Mouse (Mus musculus): ENCODE measurements around the gene Ptrh1. TPM values are rescaled to one million over a fixed set of nuclear protein-coding genes. Genes with fewer than 3 reads are reported as not detected.

Ptrh1 gene
- polyA plus RNA-seq, 1 experiment from 2014 or later = 6.1 TPM

- no peak overlapping the region for H3K4me2 ChIP-seq (ENCODE audit: low read depth, low read length)
- peaks cover 3% of the 10 kb centered on the region; the same call in 1 of the 2 replicates for H3K4me1 ChIP-seq (ENCODE audit: control insufficient read depth, insufficient read depth, low read length)
- H3K27me3 ChIP-seq (ENCODE audit: control insufficient read depth, insufficient read depth, low read length) = no peaks in the 10 kb centered on the region
- WGBS = 88% methylated on average over 14 of the region's 14 CpGs
- no peaks in the 10 kb centered on the region for H3K9me3 ChIP-seq (replicated peaks; ENCODE audit: control insufficient read depth, low read length)
- H3K9ac ChIP-seq (ENCODE audit: low read length) = no peak overlapping the region
- H3K4me3 ChIP-seq (ENCODE audit: low read length) = no peak overlapping the region
- H3K27ac ChIP-seq (ENCODE audit: low read length) = no peak overlapping the region
- no peak for ATAC-seq (replicated peaks; ENCODE audit: extremely low read depth, insufficient read depth, low FRiP score)
- H3K36me3 ChIP-seq (ENCODE audit: control insufficient read depth, insufficient read depth) = 0 out of 2 replicates have a peak, but pooled peaks cover 3% of the 10 kb centered on the region
Measured at GRCm38 (mm10) chr2:32761361-32761760, 14.2 kb upstream of the Ptrh1 start.

GRCm38 (mm10) chr2:32761859-32762258, 13.7 kb upstream of the Ptrh1 start:
- H3K9me3 ChIP-seq (replicated peaks; ENCODE audit: control insufficient read depth, low read length) = no peaks in the 10 kb centered on the region
- H3K4me2 ChIP-seq (ENCODE audit: low read depth, low read length) = no peak overlapping the region
- H3K27ac ChIP-seq (ENCODE audit: low read length) = no peak overlapping the region
- H3K9ac ChIP-seq (ENCODE audit: low read length) = no peak overlapping the region
- H3K27me3 ChIP-seq (ENCODE audit: control insufficient read depth, insufficient read depth, low read length) = no peaks in the 10 kb centered on the region
- H3K36me3 ChIP-seq (ENCODE audit: control insufficient read depth, insufficient read depth) = 0 out of 2 replicates have a peak, but pooled peaks cover 3% of the 10 kb centered on the region
- peaks cover 3% of the 10 kb centered on the region; the same call in 1 of the 2 replicates for H3K4me1 ChIP-seq (ENCODE audit: control insufficient read depth, insufficient read depth, low read length)
- 65% methylated on average over 4 of the region's 4 CpGs for WGBS
- H3K4me3 ChIP-seq (ENCODE audit: low read length) = no peak overlapping the region
- no peak for ATAC-seq (replicated peaks; ENCODE audit: extremely low read depth, insufficient read depth, low FRiP score)

- Histone ChIP-seq H3K27ac (ENCODE audit: low read length) (no peak overlapping the region), H3K9me3 (replicated peaks; ENCODE audit: control insufficient read depth, low read length) (no peaks in the 10 kb centered on the region), H3K4me3 (ENCODE audit: low read length) (no peak overlapping the region), H3K27me3 (ENCODE audit: control insufficient read depth, insufficient read depth, low read length) (no peaks in the 10 kb centered on the region), H3K36me3 (ENCODE audit: control insufficient read depth, insufficient read depth) (0 out of 2 replicates have a peak, but pooled peaks cover 3% of the 10 kb centered on the region), H3K4me1 (ENCODE audit: control insufficient read depth, insufficient read depth, low read length) (no peaks in the 10 kb centered on the region), H3K9ac (ENCODE audit: low read length) (no peak overlapping the region), H3K4me2 (ENCODE audit: low read depth, low read length) (no peak overlapping the region)
- WGBS = 64% methylated on average over 3 of the region's 3 CpGs
- no peak for ATAC-seq (replicated peaks; ENCODE audit: extremely low read depth, insufficient read depth, low FRiP score)
Measured at GRCm38 (mm10) chr2:32763353-32763752, 12.2 kb upstream of the Ptrh1 start.

GRCm38 (mm10) chr2:32767241-32767640, 8.3 kb upstream of the Ptrh1 start:
- no peak overlapping the region for H3K27ac ChIP-seq (ENCODE audit: low read length)
- no peaks in the 10 kb centered on the region for H3K27me3 ChIP-seq (ENCODE audit: control insufficient read depth, insufficient read depth, low read length)
- no peaks in the 10 kb centered on the region for H3K9me3 ChIP-seq (replicated peaks; ENCODE audit: control insufficient read depth, low read length)
- no peak overlapping the region for H3K4me3 ChIP-seq (ENCODE audit: low read length)
- H3K4me1 ChIP-seq (ENCODE audit: control insufficient read depth, insufficient read depth, low read length) = no peaks in the 10 kb centered on the region
- ATAC-seq (replicated peaks; ENCODE audit: extremely low read depth, insufficient read depth, low FRiP score) = no peak
- WGBS = 70% methylated on average over 12 of the region's 12 CpGs
- H3K4me2 ChIP-seq (ENCODE audit: low read depth, low read length) = no peak overlapping the region
- no peaks in the 10 kb centered on the region for H3K36me3 ChIP-seq (ENCODE audit: control insufficient read depth, insufficient read depth)
- no peak overlapping the region for H3K9ac ChIP-seq (ENCODE audit: low read length)

- 50% methylated on average over 19 of the region's 19 CpGs for WGBS
- H3K4me2 ChIP-seq (ENCODE audit: low read depth, low read length) = no peak overlapping the region
- no peak overlapping the region for H3K9ac ChIP-seq (ENCODE audit: low read length)
- H3K4me1 ChIP-seq (ENCODE audit: control insufficient read depth, insufficient read depth, low read length) = no peaks in the 10 kb centered on the region
- no peak overlapping the region for H3K4me3 ChIP-seq (ENCODE audit: low read length)
- H3K9me3 ChIP-seq (replicated peaks; ENCODE audit: control insufficient read depth, low read length) = no peaks in the 10 kb centered on the region
- H3K36me3 ChIP-seq (ENCODE audit: control insufficient read depth, insufficient read depth) = no peaks in the 10 kb centered on the region
- no peaks in the 10 kb centered on the region for H3K27me3 ChIP-seq (ENCODE audit: control insufficient read depth, insufficient read depth, low read length)
- H3K27ac ChIP-seq (ENCODE audit: low read length) = no peak overlapping the region
- no peak for ATAC-seq (replicated peaks; ENCODE audit: extremely low read depth, insufficient read depth, low FRiP score)
Measured at GRCm38 (mm10) chr2:32768661-32769285, 6.8 kb upstream of the Ptrh1 start.

GRCm38 (mm10) chr2:32769327-32770085, 6.1 kb upstream of the Ptrh1 start:
- Histone ChIP-seq H3K4me1 (ENCODE audit: control insufficient read depth, insufficient read depth, low read length) (no peaks in the 10 kb centered on the region), H3K4me3 (ENCODE audit: low read length) (no peak overlapping the region), H3K27me3 (ENCODE audit: control insufficient read depth, insufficient read depth, low read length) (no peaks in the 10 kb centered on the region), H3K36me3 (ENCODE audit: control insufficient read depth, insufficient read depth) (no peaks in the 10 kb centered on the region), H3K9ac (ENCODE audit: low read length) (no peak overlapping the region), H3K27ac (ENCODE audit: low read length) (no peak overlapping the region), H3K4me2 (ENCODE audit: low read depth, low read length) (no peak overlapping the region), H3K9me3 (replicated peaks; ENCODE audit: control insufficient read depth, low read length) (no peaks in the 10 kb centered on the region)
- no peak for ATAC-seq (replicated peaks; ENCODE audit: extremely low read depth, insufficient read depth, low FRiP score)
- WGBS = 84% methylated on average over 5 of the region's 5 CpGs

- Histone ChIP-seq H3K27ac (ENCODE audit: low read length) (no peak overlapping the region), H3K9me3 (replicated peaks; ENCODE audit: control insufficient read depth, low read length) (no peaks in the 10 kb centered on the region), H3K36me3 (ENCODE audit: control insufficient read depth, insufficient read depth) (no peaks in the 10 kb centered on the region), H3K4me3 (ENCODE audit: low read length) (no peak overlapping the region), H3K27me3 (ENCODE audit: control insufficient read depth, insufficient read depth, low read length) (no peaks in the 10 kb centered on the region), H3K4me2 (ENCODE audit: low read depth, low read length) (no peak overlapping the region), H3K4me1 (ENCODE audit: control insufficient read depth, insufficient read depth, low read length) (peaks cover 8% of the 10 kb centered on the region), H3K9ac (ENCODE audit: low read length) (no peak overlapping the region)
- no peak for ATAC-seq (replicated peaks; ENCODE audit: extremely low read depth, insufficient read depth, low FRiP score)
- 26% methylated on average over 12 of the region's 12 CpGs for WGBS
Measured at GRCm38 (mm10) chr2:32771886-32772285, 3.7 kb upstream of the Ptrh1 start.

GRCm38 (mm10) chr2:32772626-32773279, 2.8 kb upstream of the Ptrh1 start:
- H3K36me3 ChIP-seq (ENCODE audit: control insufficient read depth, insufficient read depth) = no peaks in the 10 kb centered on the region
- no peak overlapping the region for H3K27ac ChIP-seq (ENCODE audit: low read length)
- H3K4me3 ChIP-seq (ENCODE audit: low read length) = no peak overlapping the region
- H3K9ac ChIP-seq (ENCODE audit: low read length) = no peak overlapping the region
- peaks cover 8% of the 10 kb centered on the region for H3K4me1 ChIP-seq (ENCODE audit: control insufficient read depth, insufficient read depth, low read length)
- no peaks in the 10 kb centered on the region for H3K27me3 ChIP-seq (ENCODE audit: control insufficient read depth, insufficient read depth, low read length)
- H3K4me2 ChIP-seq (ENCODE audit: low read depth, low read length) = no peak overlapping the region
- WGBS = 77% methylated on average over 8 of the region's 8 CpGs
- no peaks in the 10 kb centered on the region for H3K9me3 ChIP-seq (replicated peaks; ENCODE audit: control insufficient read depth, low read length)
- no peak for ATAC-seq (replicated peaks; ENCODE audit: extremely low read depth, insufficient read depth, low FRiP score)

- WGBS = 22% methylated on average over 22 of the region's 22 CpGs
- Histone ChIP-seq H3K4me3 (ENCODE audit: low read length) (peak overlapping the region; percentile 58), H3K9me3 (replicated peaks; ENCODE audit: control insufficient read depth, low read length) (no peaks in the 10 kb centered on the region), H3K36me3 (ENCODE audit: control insufficient read depth, insufficient read depth) (no peaks in the 10 kb centered on the region), H3K4me1 (ENCODE audit: control insufficient read depth, insufficient read depth, low read length) (peaks cover 8% of the 10 kb centered on the region), H3K27ac (ENCODE audit: low read length) (no peak overlapping the region), H3K4me2 (ENCODE audit: low read depth, low read length) (peak overlapping the region; percentile 76), H3K27me3 (ENCODE audit: control insufficient read depth, insufficient read depth, low read length) (no peaks in the 10 kb centered on the region), H3K9ac (ENCODE audit: low read length) (peak overlapping the region; percentile 49)
- no peak for ATAC-seq (replicated peaks; ENCODE audit: extremely low read depth, insufficient read depth, low FRiP score)
Measured at GRCm38 (mm10) chr2:32776192-32776591, 606 bp downstream of the Ptrh1 start.
